Mouse (Mus musculus) G1E-ER4 (cell line): ENCODE results near the gene Lmf1. TPM values are rescaled to one million over a fixed set of nuclear protein-coding genes. Genes with fewer than 3 reads are reported as not detected.

Experiments
- GATA1 ChIP-seq: IDR thresholded peaks from one replicate; pipeline ENCODE4 v1.8.0; 2012; ENCODE audit warnings: low read length, inconsistent platforms
- polyA plus RNA-seq: library from polyadenylated mRNA; stranded (reverse); fragments of >175 nt; gene quantifications from 2 replicates; pipeline ENCODE4 v1.2.3, GENCODE M21; 2012

The Lmf1 gene
- polyA plus RNA-seq, 1 experiment, result 16.6 TPM

DNA sequence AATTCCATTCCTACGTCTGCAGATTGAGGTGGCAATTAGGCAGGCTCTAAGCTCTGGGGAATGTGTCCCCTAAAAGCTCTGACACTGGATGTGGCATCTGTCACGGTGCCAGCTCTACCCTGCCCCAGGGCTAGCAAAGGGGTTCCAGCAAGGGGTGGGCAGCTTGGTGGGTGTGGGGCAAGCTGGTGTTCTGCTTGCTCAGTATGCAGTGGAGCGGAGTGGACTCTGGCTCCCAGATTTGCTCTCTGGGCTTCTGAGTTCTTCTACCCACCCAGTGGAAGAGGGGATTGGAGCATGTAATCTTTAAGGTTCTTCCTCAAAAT lies 30.6 kb downstream of the Lmf1 start:
- no peak for TF ChIP-seq GATA1

DNA sequence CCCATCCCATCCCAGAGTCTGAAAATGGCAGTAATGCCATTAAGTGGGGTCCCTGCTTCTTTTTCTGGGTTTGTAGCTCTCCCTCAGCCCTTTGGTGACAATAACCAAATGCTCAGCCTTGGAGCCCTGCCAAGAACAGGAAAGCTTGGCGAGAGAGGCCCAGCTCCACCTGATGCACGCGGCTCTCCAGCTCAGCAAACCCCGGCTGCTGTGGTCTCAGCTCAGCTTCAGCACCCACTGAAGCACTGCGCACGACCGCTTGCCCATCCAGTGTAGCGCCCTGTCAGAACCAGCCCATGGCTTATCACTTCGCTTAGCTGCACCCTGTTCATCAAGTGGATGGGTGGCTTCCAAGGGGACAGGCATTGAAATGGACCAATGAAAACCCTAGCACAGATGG lies 31.3 kb downstream of the Lmf1 start:
- TF ChIP-seq GATA1, result no peak

DNA sequence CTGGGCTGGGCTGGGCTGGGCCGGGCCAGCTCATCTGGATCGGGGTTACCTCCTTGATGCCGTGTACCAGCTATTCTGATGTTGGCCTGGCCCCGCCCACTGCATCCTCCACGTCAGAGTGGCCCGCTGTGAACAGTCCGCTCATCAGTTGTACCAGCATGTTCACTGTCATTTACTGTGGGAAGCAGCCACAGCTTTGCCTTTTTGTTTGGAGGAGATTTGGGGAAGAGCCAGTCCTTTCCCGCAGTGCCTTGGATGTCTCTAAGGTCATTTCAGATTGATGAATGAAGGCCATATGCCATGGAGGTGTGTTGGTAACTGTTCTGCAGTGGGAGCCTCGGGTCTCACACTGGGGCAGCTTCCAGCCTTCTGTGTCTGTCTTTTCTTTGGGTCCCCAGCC lies 33.7 kb downstream of the Lmf1 start:
- no peak for TF ChIP-seq GATA1

DNA sequence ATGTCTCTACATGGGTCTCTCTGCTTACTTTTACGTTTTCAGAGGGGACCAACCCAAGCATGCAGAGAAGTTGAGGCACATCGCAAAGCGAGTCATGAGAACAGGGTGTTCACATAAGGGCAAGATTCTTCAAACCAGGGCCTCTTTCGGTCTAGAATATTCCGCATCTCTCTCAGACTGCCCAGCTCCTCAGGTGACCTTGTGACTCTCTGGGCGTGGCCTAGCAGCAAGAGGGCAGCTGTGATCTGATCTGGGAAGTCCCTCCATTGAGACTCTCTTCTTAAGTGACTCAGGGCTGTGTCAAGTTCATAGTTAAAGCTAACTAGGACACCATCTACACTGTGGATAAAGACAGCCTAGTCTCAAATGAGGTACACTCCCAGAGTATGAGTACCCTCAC lies 34.4 kb downstream of the Lmf1 start:
- TF ChIP-seq GATA1, result no peak

DNA sequence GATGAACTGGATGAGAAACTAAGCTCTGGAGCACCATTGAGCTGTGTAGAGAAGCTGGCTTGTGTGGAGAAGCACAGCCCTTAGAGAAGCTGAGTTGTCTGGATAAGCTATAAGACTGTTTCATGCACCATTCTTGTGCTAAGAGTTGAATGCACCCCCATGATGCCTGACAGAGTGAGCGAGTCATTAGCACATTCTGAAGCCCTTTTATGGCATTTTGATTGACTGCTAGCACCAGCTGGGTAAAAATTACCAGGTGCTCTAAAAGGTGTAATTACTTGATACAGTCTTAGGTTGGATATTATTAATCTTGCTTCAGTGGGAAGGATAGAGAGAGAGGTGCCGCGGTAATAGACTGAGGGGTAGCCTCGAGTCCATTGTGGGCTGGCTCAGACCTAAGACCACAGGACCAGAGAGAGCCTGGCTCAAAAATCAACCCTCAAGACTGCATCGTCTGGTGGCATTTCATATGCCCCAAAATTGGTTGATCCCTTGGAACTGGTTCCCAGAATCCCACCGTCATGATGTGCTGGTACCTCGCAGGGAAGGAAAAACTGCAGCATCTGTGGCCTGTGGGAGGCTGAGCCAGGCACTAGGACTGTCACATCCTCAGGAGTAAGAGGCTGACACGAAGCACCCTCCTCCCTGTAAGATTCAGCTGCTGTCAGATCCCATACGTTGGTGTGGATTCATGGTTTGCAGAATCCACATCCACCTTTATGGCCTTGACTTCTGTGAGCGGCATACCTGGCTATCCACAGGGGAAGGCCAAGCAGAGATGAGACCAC lies 36.0 kb downstream of the Lmf1 start:
- TF ChIP-seq GATA1, result no peak

DNA sequence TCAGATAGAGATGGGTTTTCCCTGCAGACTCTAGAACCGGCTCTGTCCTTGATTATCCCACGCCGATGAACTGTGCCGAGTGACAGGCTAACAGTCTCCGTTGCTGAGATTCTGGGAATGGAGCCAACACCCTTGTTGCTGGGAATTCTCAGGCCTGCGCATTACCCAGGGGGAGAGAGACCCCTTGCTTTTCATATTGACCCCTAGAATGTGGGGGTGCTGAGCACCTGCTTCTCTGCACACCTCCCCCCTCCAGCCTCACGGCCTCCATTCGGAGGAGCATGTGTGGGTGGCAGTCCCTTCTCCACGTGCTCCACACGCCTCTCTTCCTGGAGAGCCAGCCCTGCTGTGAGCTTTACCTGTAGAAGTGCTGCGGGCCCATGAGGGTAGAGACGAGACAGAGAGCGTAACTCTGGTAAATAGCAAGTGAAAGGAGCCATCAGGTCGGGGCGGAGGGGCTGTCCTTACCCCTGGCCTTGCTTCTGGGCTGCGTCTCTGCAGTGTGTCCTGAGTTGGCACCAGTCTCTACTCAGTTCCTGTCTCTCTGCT lies 39.7 kb downstream of the Lmf1 start:
- no peak for TF ChIP-seq GATA1

DNA sequence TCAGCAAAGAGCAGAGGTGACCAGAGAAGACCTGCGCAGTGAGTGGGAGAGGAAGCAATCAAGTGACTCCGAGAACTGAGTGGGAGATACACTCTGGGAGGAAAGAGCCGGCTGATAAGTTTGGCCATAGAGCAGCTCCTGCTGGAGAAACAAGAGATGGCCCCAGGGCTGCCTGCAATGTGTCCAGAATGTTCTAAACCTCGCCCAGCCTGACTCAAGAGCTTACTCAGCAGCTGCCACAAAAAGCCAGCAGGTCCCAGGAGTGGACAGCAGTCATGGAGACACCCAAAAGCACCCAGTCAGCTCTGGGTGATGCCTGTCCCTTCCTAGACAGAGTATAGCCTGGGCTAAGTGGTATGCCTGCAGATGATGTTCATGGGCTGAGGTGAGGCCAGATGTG lies 44.6 kb downstream of the Lmf1 start:
- TF ChIP-seq GATA1, result no peak

DNA sequence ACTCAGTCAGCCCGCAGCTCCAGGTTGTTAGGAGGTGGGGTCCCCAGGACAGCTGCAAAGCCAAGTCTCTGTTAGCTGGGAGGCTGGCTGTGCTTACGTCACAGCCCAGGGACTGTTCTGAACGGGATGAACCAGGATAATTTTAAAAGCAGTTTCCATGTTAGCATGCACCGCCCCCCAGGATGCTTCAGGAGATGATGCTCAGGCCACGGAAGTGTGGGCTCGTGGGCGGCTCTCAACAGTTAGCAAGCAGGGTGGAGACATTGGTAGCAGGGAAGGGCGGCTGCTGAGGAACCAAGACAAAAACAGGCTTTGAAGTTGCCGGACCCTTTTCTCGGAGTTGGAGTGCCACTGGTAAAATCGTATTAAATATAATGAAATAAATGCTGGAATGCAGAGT lies 45.0 kb downstream of the Lmf1 start:
- no peak for TF ChIP-seq GATA1

DNA sequence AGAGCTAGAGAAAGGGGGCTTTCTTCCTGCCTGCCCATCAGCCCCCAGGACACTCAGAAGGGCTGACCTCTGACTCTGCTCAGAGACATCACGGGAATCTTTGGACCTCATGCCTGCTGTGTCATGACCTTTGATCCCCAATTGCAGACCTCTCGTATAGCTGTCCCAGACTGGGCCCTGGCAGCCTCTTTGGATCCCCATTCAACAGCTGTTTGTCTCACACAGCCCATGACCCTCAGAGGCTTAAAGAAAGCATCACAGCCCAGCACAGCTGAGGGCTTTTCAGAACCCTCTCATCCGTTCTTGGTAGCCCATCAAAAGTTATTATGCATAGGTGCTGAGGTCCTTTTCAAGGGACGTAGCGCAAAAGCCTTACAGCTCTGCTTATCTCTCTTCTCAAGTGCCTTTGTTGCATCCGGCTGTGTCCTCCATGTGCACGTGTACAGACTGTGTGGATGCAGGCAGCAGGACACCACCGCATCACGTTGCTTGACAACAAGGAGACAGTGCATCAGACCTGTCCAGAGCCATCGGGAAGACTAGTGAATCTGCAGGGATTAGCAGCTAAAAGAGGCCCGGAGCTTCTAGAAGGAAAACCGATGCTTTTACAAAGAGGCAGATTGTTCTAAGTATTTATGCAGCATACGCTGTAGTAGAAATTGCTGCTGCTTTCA lies 45.7 kb downstream of the Lmf1 start:
- no peak for TF ChIP-seq GATA1

DNA sequence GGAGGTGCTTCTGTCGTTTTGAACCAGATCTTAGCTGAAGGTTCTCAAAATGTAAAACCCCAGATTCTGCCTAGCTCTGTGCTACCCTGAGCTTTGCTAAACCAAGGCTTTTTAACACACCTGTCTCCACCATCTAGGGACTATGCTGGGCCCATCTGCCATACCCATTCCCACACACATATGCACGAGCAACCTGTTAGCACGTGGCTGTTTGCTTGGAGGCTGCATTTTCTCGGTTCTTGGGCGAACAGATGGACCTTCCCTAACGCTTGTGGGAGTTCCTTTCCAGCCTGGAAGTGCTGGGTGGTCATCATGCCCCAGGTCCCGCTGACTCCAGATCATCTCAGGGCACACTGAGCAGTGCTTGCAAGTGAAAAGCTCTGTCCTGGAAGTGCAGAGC lies 46.4 kb downstream of the Lmf1 start:
- no peak for TF ChIP-seq GATA1

DNA sequence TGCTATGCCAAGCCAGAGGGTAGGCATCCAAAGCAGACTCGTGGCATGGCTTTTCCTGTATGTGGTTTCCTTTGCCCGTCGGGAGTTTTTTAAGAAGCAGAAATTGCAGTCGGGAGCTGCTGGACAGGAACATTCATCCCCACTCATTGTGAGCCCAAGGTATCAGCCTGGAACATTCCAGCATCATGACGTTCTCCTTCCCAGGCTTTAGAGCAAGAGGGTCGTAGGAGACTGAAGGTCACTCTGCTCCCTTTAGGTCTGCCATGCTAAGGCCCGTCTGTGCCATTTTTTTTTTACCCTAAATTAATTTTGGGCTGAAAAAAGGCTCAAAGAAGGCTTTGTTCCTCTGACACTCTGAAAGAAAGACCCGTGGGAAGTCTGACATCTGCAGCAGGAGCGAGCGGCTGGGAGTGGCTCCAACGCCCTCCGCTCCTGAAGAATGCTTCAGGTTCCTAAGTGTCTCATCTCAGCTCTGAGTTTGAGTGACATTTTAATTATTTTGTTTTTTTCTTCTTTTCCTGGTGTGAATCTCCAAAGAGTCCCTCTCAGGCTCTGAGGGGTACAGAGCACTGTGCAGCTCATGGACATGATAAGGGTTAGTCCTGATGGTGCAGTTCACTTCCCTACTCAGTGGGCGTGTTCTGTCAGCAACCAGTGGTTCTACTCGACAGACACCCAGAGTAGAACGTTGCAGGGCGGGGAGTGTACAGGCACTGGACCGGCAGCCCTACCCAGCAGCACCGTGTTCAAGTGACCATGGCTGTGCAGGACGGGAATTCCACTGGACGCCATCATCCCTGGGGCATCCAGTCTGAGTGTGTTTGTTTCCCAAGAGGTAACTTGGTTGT lies 47.5 kb downstream of the Lmf1 start:
- TF ChIP-seq GATA1, result no peak

DNA sequence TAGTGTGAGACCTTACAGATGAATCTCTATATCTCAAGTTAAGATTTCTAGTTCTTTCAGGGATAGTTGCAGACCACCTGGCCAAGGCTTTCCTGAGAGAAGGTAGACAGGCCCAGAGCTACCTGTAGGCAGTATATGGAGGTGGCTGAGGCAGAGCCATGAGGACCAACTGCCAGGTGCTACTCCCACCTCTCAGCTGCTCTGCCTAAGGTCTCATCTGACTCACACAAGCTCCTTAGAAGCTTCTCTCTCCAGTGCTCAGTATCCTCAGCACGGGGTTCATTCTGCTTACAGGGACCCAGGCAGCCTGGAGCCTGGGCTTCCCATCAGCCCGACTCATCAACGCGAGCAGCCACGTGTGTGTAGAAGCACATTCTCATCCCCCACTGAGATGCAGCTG lies 51.4 kb downstream of the Lmf1 start:
- no peak for TF ChIP-seq GATA1

DNA sequence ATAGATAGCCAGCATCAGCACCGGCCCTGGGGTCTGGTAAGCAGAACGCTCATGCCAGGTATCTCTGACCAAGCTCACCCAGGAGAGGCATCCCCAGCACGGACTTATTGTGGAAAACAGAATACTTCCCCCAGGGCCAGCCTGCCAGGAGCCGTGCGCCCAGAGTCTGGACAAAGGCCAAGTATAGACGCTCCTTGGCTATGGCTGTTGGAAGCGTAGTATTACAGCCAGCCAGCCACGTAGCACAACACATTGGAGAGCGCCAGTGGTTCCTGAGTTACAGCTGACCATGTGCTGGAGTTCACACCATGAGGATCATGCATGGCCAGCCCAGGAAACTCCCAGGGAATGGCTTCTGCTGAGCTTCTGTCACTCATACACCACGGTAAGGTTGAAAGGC lies 55.2 kb downstream of the Lmf1 start:
- TF ChIP-seq GATA1, result no peak

DNA sequence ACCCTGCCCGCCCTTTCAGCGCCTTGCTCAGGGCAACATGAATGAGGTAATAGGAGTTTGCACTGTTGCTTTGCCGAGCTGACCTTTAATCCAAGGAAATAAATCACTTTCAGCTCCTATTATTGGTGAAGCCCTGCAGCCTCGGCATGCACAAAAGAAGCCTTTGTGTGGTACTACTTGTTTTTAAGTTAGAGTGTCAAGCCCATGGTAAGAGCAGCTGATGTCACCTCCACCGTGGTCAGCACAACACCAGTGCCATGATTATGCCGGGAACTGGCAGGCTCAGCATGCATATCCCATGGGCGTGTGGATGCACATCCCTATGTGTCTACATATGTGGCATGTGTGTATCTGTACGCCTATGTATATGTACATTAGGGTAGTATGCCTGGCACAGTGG lies 56.5 kb downstream of the Lmf1 start:
- TF ChIP-seq GATA1, result no peak

DNA sequence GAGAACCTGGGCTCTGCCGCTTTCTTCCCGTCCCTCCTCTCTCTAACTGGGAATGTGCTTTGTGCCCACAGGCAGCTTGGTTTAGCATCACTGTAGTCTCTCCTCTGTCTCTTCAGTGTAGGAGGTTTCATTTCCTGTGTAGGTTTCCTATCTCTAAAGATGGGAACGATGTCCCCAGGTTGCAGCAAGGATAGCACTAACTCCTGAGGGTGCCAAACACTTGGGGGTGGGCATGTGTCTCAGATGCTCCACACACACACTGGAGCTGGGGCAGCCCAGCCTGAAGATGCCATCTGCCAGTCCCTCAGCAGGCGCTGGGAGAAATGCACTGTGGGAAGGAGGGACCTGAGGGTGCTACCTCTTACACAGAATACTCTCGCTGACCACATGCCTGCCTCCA lies 56.9 kb downstream of the Lmf1 start:
- TF ChIP-seq GATA1, result no peak

DNA sequence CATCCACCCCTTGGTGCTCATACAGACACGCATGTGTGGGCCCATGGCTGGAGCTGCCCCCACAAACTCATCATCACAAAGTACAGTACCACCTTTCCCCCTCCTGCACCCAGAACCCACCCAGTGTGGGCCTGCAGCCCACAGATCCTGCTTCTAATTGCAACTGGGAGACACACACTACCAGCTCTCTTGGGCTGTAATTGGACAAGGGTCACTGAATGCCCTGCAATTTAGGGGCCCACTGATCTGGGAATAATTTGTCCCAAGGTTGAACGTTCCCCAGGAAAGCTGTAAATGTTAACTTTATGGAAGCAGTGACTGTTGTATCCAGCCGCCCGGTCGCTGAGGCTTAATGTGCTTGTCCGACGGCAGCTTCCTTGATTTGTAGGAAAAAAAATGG lies 59.1 kb downstream of the Lmf1 start:
- no peak for TF ChIP-seq GATA1
